Mouse (Mus musculus): ENCODE measurements around the gene Tmem26.

DNA sequence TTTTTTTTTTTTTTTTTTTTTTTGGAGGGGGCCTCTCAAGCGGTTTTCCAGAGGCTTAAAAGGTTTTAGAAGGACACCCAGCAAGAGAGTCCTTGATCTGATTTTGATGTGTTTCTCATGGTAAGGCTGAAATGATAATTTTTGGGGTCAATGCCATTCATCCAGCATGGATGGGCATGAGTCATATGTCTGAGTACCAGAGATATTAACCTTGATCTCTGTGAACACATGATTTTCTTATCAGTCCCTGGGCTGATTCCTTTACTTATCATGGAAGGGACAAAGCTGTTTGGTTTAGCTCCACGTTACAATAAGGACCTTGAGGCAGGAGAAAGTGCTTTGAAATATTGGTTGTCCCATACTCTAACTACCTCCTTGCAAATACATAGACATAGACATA lies 10.5 kb upstream of the Tmem26 start:
- TF ChIP-seq CTCF (IDR thresholded peaks at IDR 0.05; ENCODE audit: insufficient read depth, low read length) = no peak
- no peak for TF ChIP-seq POLR2A (IDR thresholded peaks at IDR 0.05; ENCODE audit: borderline replicate concordance, extremely low read depth, low read depth, low read length)

All from lung, adult 2 months (tissue).